Mouse (Mus musculus) thymus, postnatal 14 days (tissue): ENCODE measurements around the gene Naaladl2.

Source experiments
- DNase-seq: peaks from one replicate; pipeline ENCODE4 v3.0.0; 2021

Naaladl2 gene

DNA sequence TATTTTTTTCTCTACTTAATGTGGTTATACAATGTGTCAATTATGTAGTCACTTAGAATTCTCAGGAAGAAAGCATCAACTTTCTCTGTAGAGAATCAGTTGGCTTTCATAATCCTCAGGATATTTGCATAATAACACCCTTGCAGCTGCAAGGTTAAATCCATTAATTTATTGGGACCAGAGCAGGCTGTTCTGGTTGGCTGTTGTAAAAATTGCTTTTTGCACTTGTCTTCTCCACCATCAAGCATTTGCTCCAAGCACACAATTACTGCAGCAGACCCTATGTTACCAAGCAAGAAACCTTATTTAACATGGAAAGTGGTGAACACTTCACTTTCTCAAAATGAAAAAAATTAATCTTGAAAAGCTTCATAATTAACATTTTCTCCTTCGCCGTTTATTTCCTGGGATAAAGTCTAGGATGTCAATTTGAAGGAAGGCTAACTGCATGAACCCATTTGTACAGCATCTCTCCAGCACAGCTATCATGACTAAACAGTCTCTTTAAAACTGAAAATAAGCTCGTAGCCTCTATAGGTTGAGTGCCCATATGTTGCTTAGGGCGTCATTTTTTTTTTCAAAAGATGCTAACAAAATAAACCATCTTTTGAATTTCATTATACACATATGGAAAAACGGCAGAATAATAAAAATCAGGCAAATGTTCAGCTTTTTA is 205.4 kb downstream of the Naaladl2 start:
- DNase-seq = no peak

DNA sequence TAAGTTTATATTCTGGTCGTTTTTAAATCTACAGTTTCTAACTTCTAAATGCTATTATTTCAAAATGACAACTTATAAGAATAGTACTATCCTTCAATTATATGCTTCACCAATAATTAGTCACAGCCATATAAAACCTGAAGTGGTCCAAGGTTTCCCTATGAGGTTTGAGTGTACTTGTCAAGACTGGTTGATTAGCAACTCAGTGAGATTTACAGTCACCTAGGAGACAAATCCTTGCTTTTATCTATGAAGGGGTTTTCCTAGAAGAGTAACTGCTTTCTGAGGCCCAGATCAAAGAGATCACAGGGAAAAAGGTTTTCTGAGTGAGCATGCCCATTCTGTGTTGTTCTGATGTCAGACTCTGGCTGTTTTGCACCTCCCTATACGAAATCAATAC is 222.2 kb downstream of the Naaladl2 start:
- DNase-seq = no peak

DNA sequence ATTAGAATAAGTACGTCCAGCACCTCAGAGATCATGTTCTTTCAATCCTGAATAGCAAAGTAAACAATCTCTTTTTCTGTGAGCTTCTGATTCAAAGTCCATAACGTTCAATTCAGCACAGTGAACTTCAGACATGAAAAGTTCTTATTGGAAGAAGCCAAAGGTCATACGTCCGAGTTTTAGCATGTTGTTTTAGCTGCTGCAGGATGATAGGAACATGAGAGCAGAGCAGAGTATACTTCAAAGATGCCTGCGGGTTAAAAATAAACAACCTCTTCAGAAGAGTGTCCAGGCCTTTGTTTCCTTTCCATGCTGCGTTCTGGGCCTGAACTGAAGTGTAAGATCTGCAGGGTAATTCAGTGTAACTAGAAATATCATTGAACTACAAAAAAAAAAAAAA is 222.7 kb downstream of the Naaladl2 start:
- DNase-seq = no peak

DNA sequence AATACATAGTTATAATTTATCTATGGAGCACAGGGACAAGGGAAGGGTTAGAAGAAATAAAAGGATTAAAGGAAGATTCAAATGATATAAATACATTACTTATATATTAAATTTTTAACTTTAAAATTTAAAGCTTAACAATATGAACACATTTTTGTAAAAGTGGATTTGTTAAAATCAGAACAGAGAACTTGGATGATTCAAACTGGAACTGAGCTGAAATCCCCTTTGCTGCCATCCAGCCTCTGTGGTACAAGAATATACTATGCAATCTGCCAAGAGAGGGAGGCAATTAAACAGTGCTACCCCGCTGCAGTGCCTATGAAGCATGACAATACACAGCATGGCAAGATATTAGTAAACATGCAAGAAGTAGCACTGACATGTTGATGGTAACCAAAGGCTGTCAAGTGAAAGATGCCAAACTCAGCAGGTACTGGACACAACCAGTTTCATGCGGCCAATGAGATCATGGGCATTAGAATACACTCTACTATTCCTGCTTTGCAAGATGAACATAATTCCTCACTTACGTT is 238.6 kb downstream of the Naaladl2 start:
- DNase-seq = no peak

DNA sequence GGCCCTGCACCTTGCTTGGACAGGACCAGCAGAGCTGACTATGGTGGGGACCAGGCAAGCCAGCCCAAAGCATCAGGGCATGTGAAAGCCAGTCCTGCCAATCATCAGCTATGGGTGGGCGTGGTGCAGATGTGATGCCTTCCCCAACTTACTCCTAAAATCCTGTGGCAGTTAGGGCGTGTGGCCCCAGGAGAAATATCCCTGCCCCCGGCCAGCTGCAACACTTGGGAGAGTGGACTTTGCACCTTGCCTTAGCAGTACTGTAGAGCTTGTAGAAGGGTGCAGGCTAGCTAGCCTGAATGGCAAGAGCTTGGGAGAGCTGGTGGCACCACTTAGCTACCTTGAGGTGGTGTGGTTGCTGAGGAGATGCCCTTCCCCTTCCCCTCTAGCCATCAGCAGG is 255.3 kb downstream of the Naaladl2 start:
- DNase-seq = no peak

DNA sequence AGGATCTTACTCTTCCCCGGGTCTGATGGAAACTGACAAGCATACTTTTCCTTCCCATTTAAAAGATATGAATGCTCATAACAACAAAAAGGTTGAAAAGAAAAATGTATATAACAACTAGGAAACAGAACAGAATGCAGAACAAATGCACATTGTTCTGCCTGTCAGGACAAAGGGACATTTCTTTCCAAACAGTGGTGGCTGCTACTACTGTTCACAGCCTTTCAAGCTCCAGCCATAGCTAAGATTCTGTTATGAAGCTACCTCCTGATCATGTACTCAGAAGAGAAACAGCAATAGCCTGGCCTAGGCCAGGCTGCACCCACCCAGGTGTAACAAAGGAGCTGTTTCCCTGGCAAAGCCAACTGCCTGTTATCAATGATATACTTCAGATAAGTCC is 271.8 kb downstream of the Naaladl2 start:
- DNase-seq = no peak

DNA sequence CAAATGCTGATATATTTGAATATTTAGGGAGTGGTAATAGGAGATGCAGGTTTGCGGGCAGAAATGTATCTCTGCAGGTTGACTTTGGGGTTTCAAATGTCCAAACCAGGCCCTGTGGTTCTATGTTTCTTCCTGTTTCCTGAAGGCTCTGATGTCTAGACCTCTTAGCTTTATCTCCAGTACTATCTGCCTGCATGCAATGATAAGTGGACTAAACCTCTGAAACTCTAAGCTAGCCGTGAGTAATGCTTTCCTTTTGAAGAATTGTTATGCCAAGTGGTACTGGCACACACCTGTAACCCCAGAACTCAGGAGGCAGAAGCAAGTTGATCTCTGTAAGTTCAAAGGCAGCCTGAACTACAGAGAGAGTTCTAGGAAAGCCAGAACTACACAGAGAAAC is 291.1 kb downstream of the Naaladl2 start:
- no peak for DNase-seq

DNA sequence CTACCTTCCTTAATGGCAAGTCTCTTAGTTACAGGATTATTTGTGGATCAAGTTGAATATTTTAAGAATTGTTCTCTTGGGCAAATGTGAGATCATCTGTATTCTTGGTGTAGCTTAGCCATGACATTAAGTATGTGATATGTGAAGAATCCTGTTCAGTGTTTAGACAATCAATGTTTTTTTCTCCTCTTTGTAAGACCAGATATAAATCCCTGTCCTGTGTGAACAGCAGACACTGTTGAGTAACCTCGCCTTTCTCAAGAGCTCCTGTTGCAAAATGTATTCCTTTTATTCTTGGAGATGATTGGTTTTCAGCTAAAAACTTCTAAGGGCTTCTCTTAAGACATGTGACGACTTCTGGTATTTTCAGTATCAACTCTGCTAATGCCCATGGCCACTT is 347.3 kb downstream of the Naaladl2 start:
- DNase-seq = no peak

DNA sequence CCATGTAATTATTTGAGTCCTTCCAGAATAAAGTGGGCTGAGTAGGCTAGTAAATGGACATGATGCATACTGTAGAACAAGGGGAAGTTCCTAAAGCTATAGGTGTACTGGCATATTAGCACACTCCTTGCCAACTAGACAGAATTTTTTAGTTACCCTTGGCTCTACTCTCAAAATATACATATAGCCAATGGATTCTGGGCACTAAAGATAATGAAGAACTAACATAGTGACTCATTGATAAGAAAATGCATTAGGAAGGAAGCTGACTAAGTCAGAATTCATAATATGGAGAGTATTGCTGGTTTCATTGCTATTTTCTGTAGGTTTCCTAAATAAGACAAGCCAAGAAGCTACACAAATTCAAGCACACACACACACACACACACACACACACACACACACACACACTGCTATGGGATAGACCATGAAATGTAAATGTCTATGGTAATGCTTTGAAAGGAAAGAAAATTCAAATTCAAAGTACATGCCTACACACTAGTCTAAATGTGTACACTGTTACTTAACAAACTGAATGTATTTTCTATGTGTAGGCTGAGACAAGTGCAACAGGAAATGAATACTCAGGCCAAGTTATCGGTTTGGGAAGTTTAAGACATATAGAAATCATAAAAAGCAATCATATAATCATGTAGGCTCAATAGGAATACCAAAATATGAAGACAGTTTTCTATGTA is 356.5 kb downstream of the Naaladl2 start:
- DNase-seq = no peak

DNA sequence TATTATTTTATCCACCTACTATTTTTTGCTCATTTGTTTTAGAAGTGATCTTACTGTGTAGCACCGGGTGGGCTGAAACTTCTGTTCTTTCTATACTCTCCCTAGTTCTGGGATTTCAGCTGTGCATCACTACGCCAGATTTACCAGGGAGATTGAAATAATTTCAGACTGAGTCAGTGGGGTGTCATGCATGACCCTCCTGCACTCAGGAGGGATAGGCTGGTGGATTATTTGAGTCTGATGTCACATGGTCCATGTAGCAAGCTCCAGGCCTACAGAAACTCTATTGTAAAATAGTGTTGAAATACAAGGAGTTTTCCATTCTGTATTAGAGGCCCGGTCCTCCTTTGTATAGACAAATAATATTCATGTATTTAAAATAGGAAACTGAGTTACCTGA is 360.0 kb downstream of the Naaladl2 start:
- no peak for DNase-seq

DNA sequence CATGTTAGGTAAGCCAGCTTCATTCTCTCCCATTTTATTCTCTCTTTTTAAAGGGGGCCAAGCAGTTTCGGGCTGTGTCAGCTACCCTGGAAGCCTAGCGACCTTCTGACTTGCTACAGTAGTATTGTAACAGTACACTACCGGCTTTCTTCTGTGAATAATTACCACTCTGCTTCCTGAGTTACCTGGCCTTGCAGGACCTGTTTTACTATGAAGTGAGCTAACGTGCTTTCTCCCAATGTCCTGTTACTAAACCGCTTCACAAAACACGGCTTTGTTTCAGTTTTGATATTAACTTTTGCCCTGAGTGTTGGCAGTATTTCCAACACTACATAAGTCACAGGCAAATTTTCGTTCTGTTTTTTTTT is 360.6 kb downstream of the Naaladl2 start:
- no peak for DNase-seq

DNA sequence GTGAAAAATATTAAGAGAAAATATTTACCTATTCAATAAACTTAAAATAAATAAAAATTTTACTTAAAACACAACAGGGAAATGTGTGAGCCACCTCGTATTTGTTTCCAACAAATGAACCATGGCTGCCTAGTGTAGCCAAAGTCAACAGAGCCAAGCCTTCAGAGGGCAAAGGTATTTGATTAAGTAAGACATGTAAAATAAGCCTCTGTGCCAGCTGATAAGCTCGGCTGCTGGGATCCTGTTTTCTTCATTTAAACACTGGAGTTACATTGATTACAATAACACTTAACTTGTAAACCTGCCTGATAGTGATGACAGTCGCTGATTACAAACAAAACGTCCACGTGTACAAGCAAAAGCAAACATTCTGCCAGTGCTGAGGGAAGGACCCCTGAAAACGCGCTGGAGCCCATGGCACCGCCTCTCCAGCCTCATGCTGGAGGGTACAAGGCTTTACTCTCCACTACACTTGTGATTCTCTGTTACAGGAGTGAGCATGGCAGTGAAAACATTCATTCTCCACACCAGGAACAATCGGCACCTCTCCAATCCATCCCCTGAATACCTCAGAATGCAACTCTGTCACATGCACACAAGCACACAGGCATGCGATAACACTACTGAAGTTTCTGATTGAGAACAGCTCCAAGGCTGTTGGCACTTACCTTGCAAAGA is 361.1 kb downstream of the Naaladl2 start:
- no peak for DNase-seq

DNA sequence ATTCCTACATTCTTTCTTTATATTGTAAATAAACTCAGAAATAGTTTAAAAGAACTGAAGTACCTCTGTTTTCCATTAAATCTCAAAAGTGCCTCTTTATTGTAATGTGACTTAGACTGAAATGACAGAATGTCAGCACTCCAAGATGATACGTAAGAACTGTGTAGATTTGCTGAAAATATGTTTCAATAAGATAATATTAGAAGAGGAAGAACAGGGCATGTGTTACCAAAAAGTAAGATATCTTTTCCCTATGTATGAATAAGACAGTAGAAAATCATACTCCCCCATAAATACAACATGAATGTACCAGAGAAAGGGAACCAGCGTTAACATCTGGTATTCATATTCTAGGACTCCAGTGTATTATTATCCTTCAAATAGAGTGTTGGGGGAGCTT is 362.4 kb downstream of the Naaladl2 start:
- DNase-seq = no peak

DNA sequence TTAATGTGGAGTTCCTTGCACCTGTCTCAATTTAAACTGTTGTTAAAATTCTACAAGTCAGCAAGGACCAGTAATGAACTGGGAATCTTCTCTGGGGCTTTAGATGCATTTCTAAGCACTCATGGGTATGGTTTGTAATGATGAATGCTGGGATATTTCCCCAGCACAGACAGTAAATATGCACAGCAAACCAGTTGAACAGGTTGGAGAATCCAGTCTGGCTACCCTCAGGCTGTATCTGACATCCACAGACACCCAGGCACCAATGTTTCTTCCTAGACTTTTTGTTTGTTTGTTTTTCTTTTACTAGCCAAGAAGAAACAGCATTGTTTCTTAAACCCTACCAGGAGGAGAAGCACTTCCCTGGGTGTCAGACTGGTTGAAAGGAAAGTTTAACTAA is 365.6 kb downstream of the Naaladl2 start:
- no peak for DNase-seq

DNA sequence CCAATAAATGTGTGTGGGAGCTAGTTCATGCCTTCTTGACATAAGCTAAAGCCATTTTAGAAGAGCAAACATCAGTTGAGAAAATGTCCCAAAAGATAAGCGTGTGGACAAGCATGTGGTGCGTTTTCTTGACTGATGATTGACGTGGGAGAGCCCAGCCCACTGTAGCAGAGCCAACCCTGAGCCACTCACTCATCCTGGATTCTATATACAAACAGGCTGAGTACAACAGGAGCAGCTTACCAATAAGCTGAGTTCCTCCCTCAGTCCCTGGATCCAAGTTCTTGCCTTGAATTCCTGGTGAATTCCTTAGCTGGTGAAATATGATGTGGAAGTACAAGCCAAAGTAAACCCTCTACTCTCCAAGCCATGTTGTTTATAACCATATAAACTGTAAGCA is 395.0 kb downstream of the Naaladl2 start:
- no peak for DNase-seq

DNA sequence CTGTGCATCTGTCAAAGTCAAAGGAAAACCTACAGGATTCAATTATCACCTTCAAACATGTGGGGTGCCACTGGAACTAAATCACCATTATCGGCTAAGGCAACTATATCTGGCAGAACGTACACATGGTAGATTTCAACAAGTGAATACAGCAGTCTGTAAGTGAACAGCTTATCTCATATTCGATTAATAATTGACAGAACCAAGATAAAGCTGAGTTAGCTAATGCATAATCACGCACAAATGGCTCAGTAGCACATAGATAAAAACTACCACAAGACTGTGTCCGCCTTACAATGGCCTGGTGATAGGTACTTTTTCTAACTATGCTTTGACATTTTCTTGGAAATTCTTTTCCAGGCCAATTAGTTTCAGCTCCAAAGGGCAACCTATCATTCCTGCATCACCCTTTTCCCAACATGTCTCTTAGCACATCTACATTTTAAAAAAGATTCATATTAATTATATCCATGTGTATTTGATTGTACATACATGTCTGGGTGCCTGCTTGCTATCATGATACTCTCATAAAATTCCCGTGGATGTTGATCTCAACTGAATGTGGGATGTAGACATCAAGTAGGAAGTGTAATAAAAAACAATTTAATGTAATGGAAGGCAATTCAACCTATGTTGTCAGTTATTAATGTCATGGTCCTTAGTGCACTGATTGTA is 396.7 kb downstream of the Naaladl2 start:
- DNase-seq = no peak

DNA sequence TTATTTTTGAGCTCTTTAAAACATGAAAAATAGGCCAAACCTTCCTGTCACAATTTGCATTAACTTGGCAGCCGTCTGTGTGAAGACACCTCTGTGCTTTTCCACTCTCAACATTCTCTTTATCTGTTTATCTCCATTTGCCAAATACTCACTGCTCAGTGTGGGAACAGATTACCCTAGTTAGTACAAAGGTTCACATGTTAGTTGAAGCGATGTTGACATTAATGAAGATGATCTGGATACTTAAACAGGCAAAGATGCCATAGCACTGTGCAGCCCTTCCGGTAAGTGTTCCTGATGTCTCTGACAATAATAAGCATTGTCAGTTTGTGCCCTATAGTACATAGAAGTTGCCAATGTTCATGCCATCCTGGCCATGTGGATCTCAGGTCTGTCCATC is 400.1 kb downstream of the Naaladl2 start:
- no peak for DNase-seq

DNA sequence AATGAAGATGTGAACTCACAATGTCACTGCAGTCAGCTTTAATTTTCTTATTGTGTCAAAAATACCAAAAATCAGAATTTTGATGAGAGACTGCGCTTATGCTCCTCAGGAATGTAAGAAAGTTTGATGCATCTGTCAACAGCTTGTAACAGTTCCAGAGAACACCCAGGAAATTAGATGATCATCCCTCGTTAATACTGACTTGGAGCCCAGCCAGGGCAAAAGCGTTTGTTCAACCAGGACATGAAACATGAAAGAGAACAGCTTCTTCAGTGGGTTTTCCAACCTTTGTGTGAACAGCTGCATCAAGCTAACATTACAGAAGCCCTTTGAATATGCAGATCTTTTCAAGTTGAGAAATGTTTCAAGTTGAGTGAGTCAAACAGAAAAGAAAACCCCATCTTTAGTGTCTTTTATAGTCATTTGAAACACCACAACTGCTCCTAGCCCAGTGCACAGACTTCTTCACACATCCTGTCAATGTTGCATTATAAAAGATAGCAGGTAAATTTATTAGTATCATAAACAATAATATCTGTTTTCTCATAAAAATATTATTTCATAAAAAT is 424.8 kb downstream of the Naaladl2 start:
- DNase-seq = no peak

DNA sequence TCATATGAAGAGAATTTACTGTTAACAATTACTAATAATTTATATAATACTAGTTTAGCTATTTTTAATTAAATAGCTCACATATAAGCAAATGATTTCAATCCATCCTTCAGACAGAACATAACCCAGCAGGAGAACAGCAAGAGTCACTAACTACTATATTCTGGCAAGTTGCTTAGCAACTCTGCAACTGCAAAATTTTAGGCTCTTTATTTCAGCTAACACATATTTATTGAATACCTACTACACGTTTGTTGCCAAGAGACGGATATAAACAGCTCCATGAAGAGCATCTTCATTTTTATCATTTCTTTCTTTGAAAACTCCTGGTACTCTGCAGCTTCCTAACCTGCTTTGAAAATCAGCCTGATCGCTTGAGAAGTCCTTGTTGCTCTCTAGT is 429.3 kb downstream of the Naaladl2 start:
- DNase-seq = no peak

DNA sequence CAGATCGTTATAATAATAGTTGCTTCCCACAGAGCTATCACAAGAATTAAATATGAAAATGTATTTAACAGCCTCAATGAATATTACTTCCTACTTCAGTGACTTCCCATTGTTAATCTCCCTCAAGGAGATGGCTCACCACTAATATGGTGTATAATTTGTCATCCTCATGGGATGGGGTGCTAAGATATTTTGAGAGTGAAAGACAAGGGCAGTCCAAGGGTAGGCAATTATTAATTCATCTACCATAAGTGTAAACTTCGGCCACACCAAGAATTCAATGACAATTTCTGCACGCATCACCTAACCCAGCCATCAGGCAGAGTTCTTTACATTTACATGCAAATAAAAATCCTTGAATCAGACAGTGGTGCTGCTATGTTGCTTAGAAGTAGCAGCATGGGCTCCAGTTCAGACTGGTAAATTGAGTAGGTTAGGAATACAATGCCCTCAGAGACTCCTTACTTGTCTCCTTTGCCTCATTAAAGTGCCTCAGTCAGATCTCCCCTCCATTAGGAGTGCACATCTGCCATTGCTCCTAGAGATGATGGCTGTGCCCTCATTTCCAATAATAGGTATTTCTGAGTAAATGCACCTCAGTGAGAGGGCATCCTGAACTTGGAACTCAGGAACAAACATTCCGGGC is 438.2 kb downstream of the Naaladl2 start:
- no peak for DNase-seq

DNA sequence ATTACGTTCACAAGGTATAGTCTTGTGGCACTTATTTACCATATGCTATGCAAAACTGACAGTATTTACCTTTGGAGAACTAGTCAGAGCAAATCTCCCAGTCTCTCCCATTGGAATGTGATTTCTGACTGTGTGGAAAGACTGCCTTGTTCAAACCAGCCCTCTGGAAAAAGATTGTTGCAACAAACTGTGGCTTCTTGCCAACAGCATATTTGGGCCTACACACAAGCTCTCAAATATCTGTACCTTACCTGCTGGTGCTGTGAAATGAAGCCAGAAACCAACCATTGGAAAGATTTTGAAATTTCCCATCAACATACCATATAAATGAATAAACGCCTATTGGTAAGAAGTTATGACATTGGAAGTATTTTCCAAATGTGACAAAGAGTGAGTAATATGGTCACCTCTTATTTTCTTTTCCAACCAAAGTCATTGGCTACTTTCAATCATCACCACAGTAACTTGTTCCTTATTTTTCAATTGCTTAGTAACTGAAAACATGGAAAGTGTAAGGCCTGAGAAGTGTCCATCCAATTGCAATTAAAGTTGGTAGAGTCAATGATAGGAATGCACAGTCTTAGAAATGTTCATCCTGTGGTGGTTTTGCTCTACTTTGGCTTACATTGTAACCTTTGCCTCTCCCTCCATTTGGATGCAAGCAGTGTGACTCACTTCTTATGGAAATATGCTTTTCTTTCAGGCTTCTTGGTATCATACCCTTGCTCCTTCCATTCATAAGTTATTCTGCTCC is 453.7 kb downstream of the Naaladl2 start:
- no peak for DNase-seq

DNA sequence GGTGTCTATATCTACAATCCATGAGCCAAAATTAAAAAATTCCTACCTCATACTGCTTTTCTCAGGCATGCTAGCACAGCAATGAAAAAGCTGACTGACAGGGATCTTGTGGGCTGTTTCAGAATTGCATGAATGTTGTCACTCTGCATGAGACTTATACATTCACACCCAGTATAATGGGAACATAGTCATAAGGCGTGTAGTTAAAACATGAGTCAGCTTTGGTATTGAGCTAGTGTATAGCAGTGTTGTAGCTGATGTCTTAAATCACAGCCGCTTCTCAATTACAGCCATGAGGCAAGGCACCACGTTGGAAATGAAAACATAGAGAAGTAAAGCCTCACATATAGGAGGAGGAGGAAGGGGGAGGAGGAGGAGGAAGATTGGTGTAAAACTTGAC is 473.6 kb downstream of the Naaladl2 start:
- DNase-seq = no peak
